Mouse (Mus musculus): ENCODE measurements around the gene 2510009E07Rik. TPM values are rescaled to one million over a fixed set of nuclear protein-coding genes. Genes with fewer than 3 reads are reported as not detected.

The 2510009E07Rik gene
- polyA plus RNA-seq, 1 experiment from 2014 or later, result 20.9 TPM

- 30% methylated on average over 4 of the region's 4 CpGs for WGBS
- H3K27ac ChIP-seq (ENCODE audit: low read length), result no peak overlapping the region
- H3K4me3 ChIP-seq (ENCODE audit: low read depth, low read length), result no peak overlapping the region
- H3K4me1 ChIP-seq (ENCODE audit: control insufficient read depth, insufficient read depth, low read length), result 0 out of 2 replicates have a peak, but pooled peaks cover 2% of the 10 kb centered on the region
- 0 out of 2 replicates have a peak, but pooled peaks cover 2% of the 10 kb centered on the region for H3K9me3 ChIP-seq (ENCODE audit: control insufficient read depth, low read depth, low read length)
- no peaks in the 10 kb centered on the region for H3K27me3 ChIP-seq (ENCODE audit: control insufficient read depth, insufficient read depth, low read length)
- no peak overlapping the region for H3K4me2 ChIP-seq (replicated peaks; ENCODE audit: low read depth, low read length)
- H3K9ac ChIP-seq (replicated peaks; ENCODE audit: low read depth, low read length), result no peak overlapping the region
- H3K36me3 ChIP-seq (ENCODE audit: control insufficient read depth, insufficient read depth, low read length), result no peaks in the 10 kb centered on the region
- no peak for ATAC-seq (ENCODE audit: insufficient number of reproducible peaks, insufficient read depth, low FRiP score, low read depth)
Observed at GRCm38 (mm10) chr16:21665423-21665986, 29.0 kb downstream of the 2510009E07Rik start.

- no peak overlapping the region for H3K27ac ChIP-seq (ENCODE audit: low read length)
- no peak for ATAC-seq (ENCODE audit: insufficient number of reproducible peaks, insufficient read depth, low FRiP score, low read depth)
- H3K4me1 ChIP-seq (ENCODE audit: control insufficient read depth, insufficient read depth, low read length), result 0 out of 2 replicates have a peak, but pooled peaks cover 2% of the 10 kb centered on the region
- WGBS, result 27% methylated on average over 18 of the region's 18 CpGs
- H3K4me3 ChIP-seq (ENCODE audit: low read depth, low read length), result no peak overlapping the region
- H3K9me3 ChIP-seq (ENCODE audit: control insufficient read depth, low read depth, low read length), result 0 out of 2 replicates have a peak, but pooled peaks cover 2% of the 10 kb centered on the region
- H3K27me3 ChIP-seq (ENCODE audit: control insufficient read depth, insufficient read depth, low read length), result no peaks in the 10 kb centered on the region
- no peak overlapping the region for H3K4me2 ChIP-seq (replicated peaks; ENCODE audit: low read depth, low read length)
- H3K36me3 ChIP-seq (ENCODE audit: control insufficient read depth, insufficient read depth, low read length), result no peaks in the 10 kb centered on the region
- no peak overlapping the region for H3K9ac ChIP-seq (replicated peaks; ENCODE audit: low read depth, low read length)
Observed at GRCm38 (mm10) chr16:21664633-21665363, 29.7 kb downstream of the 2510009E07Rik start.

- Histone ChIP-seq H3K36me3 (ENCODE audit: control insufficient read depth, insufficient read depth, low read length) (no peaks in the 10 kb centered on the region; the same call in 1 of the 2 replicates), H3K4me1 (ENCODE audit: control insufficient read depth, insufficient read depth, low read length) (no peaks in the 10 kb centered on the region), H3K4me2 (replicated peaks; ENCODE audit: low read depth, low read length) (no peak overlapping the region), H3K27ac (ENCODE audit: low read length) (no peak overlapping the region), H3K9ac (replicated peaks; ENCODE audit: low read depth, low read length) (no peak overlapping the region), H3K9me3 (ENCODE audit: control insufficient read depth, low read depth, low read length) (peaks cover 3% of the 10 kb centered on the region; the same call in 1 of the 2 replicates), H3K4me3 (ENCODE audit: low read depth, low read length) (no peak overlapping the region), H3K27me3 (ENCODE audit: control insufficient read depth, insufficient read depth, low read length) (no peaks in the 10 kb centered on the region)
- no peak for ATAC-seq (ENCODE audit: insufficient number of reproducible peaks, insufficient read depth, low FRiP score, low read depth)
- WGBS, result 86% methylated on average over 9 of the region's 9 CpGs
Observed at GRCm38 (mm10) chr16:21655961-21656360, 38.5 kb downstream of the 2510009E07Rik start.

- Histone ChIP-seq H3K9ac (replicated peaks; ENCODE audit: low read depth, low read length) (no peak overlapping the region), H3K4me3 (ENCODE audit: low read depth, low read length) (no peak overlapping the region), H3K4me1 (ENCODE audit: control insufficient read depth, insufficient read depth, low read length) (no peaks in the 10 kb centered on the region), H3K9me3 (ENCODE audit: control insufficient read depth, low read depth, low read length) (peaks cover 3% of the 10 kb centered on the region; the same call in 1 of the 2 replicates), H3K36me3 (ENCODE audit: control insufficient read depth, insufficient read depth, low read length) (no peaks in the 10 kb centered on the region; the same call in 1 of the 2 replicates), H3K27me3 (ENCODE audit: control insufficient read depth, insufficient read depth, low read length) (no peaks in the 10 kb centered on the region), H3K27ac (ENCODE audit: low read length) (no peak overlapping the region), H3K4me2 (replicated peaks; ENCODE audit: low read depth, low read length) (no peak overlapping the region)
- WGBS, result 53% methylated on average over 6 of the region's 6 CpGs
- ATAC-seq (ENCODE audit: insufficient number of reproducible peaks, insufficient read depth, low FRiP score, low read depth), result no peak
Observed at GRCm38 (mm10) chr16:21655291-21655690, 39.2 kb downstream of the 2510009E07Rik start.

GRCm38 (mm10) chr16:21654384-21654783, 40.1 kb downstream of the 2510009E07Rik start:
- Histone ChIP-seq H3K9ac (replicated peaks; ENCODE audit: low read depth, low read length) (no peak overlapping the region), H3K4me3 (ENCODE audit: low read depth, low read length) (no peak overlapping the region), H3K36me3 (ENCODE audit: control insufficient read depth, insufficient read depth, low read length) (no peaks in the 10 kb centered on the region; the same call in 1 of the 2 replicates), H3K27ac (ENCODE audit: low read length) (no peak overlapping the region), H3K9me3 (ENCODE audit: control insufficient read depth, low read depth, low read length) (peaks cover 2% of the 10 kb centered on the region; the same call in 1 of the 2 replicates), H3K27me3 (ENCODE audit: control insufficient read depth, insufficient read depth, low read length) (no peaks in the 10 kb centered on the region), H3K4me2 (replicated peaks; ENCODE audit: low read depth, low read length) (no peak overlapping the region), H3K4me1 (ENCODE audit: control insufficient read depth, insufficient read depth, low read length) (no peaks in the 10 kb centered on the region)
- ATAC-seq (ENCODE audit: insufficient number of reproducible peaks, insufficient read depth, low FRiP score, low read depth), result no peak
- 85% methylated on average over 5 of the region's 5 CpGs for WGBS

GRCm38 (mm10) chr16:21653151-21653550, 41.3 kb downstream of the 2510009E07Rik start:
- 77% methylated on average over 15 of the region's 15 CpGs for WGBS

GRCm38 (mm10) chr16:21651161-21651560, 43.3 kb downstream of the 2510009E07Rik start:
- H3K9ac ChIP-seq (replicated peaks; ENCODE audit: low read depth, low read length), result no peak overlapping the region
- no peaks in the 10 kb centered on the region; the same call in 1 of the 2 replicates for H3K36me3 ChIP-seq (ENCODE audit: control insufficient read depth, insufficient read depth, low read length)
- H3K4me3 ChIP-seq (ENCODE audit: low read depth, low read length), result no peak overlapping the region
- H3K9me3 ChIP-seq (ENCODE audit: control insufficient read depth, low read depth, low read length), result no peaks in the 10 kb centered on the region
- H3K4me1 ChIP-seq (ENCODE audit: control insufficient read depth, insufficient read depth, low read length), result no peaks in the 10 kb centered on the region
- WGBS, result 78% methylated on average over 4 of the region's 4 CpGs
- no peak overlapping the region for H3K4me2 ChIP-seq (replicated peaks; ENCODE audit: low read depth, low read length)
- no peak overlapping the region for H3K27ac ChIP-seq (ENCODE audit: low read length)
- no peak for ATAC-seq (ENCODE audit: insufficient number of reproducible peaks, insufficient read depth, low FRiP score, low read depth)
- no peaks in the 10 kb centered on the region for H3K27me3 ChIP-seq (ENCODE audit: control insufficient read depth, insufficient read depth, low read length)

More at GRCm38 (mm10) chr16:21653151-21653550, 41.3 kb downstream of the 2510009E07Rik start:
- Histone ChIP-seq H3K9me3 (ENCODE audit: control insufficient read depth, low read depth, low read length) (no peaks in the 10 kb centered on the region), H3K4me1 (ENCODE audit: control insufficient read depth, insufficient read depth, low read length) (no peaks in the 10 kb centered on the region), H3K27me3 (ENCODE audit: control insufficient read depth, insufficient read depth, low read length) (no peaks in the 10 kb centered on the region), H3K9ac (replicated peaks; ENCODE audit: low read depth, low read length) (no peak overlapping the region), H3K36me3 (ENCODE audit: control insufficient read depth, insufficient read depth, low read length) (no peaks in the 10 kb centered on the region; the same call in 1 of the 2 replicates), H3K4me2 (replicated peaks; ENCODE audit: low read depth, low read length) (no peak overlapping the region), H3K4me3 (ENCODE audit: low read depth, low read length) (no peak overlapping the region), H3K27ac (ENCODE audit: low read length) (no peak overlapping the region)
- ATAC-seq (ENCODE audit: insufficient number of reproducible peaks, insufficient read depth, low FRiP score, low read depth), result no peak

GRCm38 (mm10) chr16:21650289-21650688, 44.2 kb downstream of the 2510009E07Rik start:
- WGBS, result 86% methylated on average over 3 of the region's 3 CpGs
- Histone ChIP-seq H3K27me3 (ENCODE audit: control insufficient read depth, insufficient read depth, low read length) (no peaks in the 10 kb centered on the region), H3K9me3 (ENCODE audit: control insufficient read depth, low read depth, low read length) (no peaks in the 10 kb centered on the region), H3K9ac (replicated peaks; ENCODE audit: low read depth, low read length) (no peak overlapping the region), H3K27ac (ENCODE audit: low read length) (no peak overlapping the region), H3K36me3 (ENCODE audit: control insufficient read depth, insufficient read depth, low read length) (no peaks in the 10 kb centered on the region; the same call in 1 of the 2 replicates), H3K4me3 (ENCODE audit: low read depth, low read length) (no peak overlapping the region), H3K4me1 (ENCODE audit: control insufficient read depth, insufficient read depth, low read length) (no peaks in the 10 kb centered on the region), H3K4me2 (replicated peaks; ENCODE audit: low read depth, low read length) (no peak overlapping the region)
- ATAC-seq (ENCODE audit: insufficient number of reproducible peaks, insufficient read depth, low FRiP score, low read depth), result no peak

Measured in stomach, embryonic 14.5 days (tissue).